Mouse (Mus musculus) hindbrain, postnatal 0 days (tissue): ENCODE measurements around the gene Cdc42ep2. TPM values are rescaled to one million over a fixed set of nuclear protein-coding genes. Genes with fewer than 3 reads are reported as not detected.

ENCODE experiments used
- ATAC-seq: fragments of 200-750 bp; cut with Nextera tagmentation; 2 replicates; pipeline ENCODE4 v1.8.0; 2017; ENCODE audit warnings: mild to moderate bottlenecking, moderate TSS enrichment, moderate library complexity
- DNase-seq: peaks from one replicate; pipeline ENCODE4 v3.0.0-alpha.2; 2015; ENCODE audit warnings: low spot score
- H3K27ac ChIP-seq: fragments of 300-500 bp; sonication (generic); 2 replicates; pipeline ENCODE4 v1.5.1; 2014; ENCODE audit warnings: mild to moderate bottlenecking
- H3K27me3 ChIP-seq: fragments of 300-500 bp; sonication (generic); 2 replicates; pipeline ENCODE4 v1.6.1; 2014; ENCODE audit warnings: low read length, mixed read lengths; ENCODE audit not compliant: insufficient read depth
- H3K36me3 ChIP-seq: fragments of 300-500 bp; sonication (generic); 2 replicates; pipeline ENCODE4 v1.6.1; 2014; ENCODE audit warnings: low read length, mixed read lengths; ENCODE audit not compliant: insufficient read depth
- H3K4me1 ChIP-seq: fragments of 300-500 bp; sonication (generic); 2 replicates; pipeline ENCODE4 v1.6.1; 2014; ENCODE audit warnings: antibody characterized with exemption, low read length, mixed read lengths; ENCODE audit not compliant: insufficient read depth
- H3K4me2 ChIP-seq: fragments of 300-500 bp; sonication (generic); 2 replicates; pipeline ENCODE4 v1.6.1; 2014; ENCODE audit warnings: low read depth, mild to moderate bottlenecking, low read length, moderate library complexity, mixed read lengths
- H3K4me3 ChIP-seq: fragments of 300-500 bp; sonication (generic); 2 replicates; pipeline ENCODE4 v1.5.1; 2014; ENCODE audit warnings: low read length
- H3K9ac ChIP-seq: fragments of 300-500 bp; sonication (generic); replicated peaks from 2 replicates; pipeline ENCODE4 v1.6.1; 2014; ENCODE audit warnings: mild to moderate bottlenecking, low read length, moderate library complexity, mixed read lengths
- H3K9me3 ChIP-seq: fragments of 300-500 bp; sonication (generic); 2 replicates; pipeline ENCODE4 v1.6.1; 2016; ENCODE audit warnings: low read length, mixed read lengths
- CTCF ChIP-seq: IDR thresholded peaks from 2 replicates; pipeline ENCODE4 v1.5.1; 2016; ENCODE audit warnings: antibody characterized with exemption, control low read depth, low read depth
- WGBS: fragments of 180-500 bp; shearing (Covaris S2); extraction: QIAGEN DNeasy Blood & Tissue Kit; methylation state at CpG from one replicate; pipeline ENCODE4 v1.1.7; 2014; 5-methylcytosine and 5-hydroxymethylcytosine counted together
- polyA plus RNA-seq: library from polyadenylated mRNA; unstranded; fragments of >200 nt; fragmentation: Nextera tagmentation; extraction: Ambion mirVana; gene quantifications from 2 replicates; pipeline ENCODE4 v1.2.1, GENCODE M21; 2015
- total RNA-seq: library from RNA; depleted of rRNA; stranded (reverse); fragments of >200 nt; gene quantifications from 2 replicates; pipeline ENCODE4 v1.2.3, GENCODE M21; 2014

Gene Cdc42ep2
- total and polyA plus RNA-seq, 2 experiments from 2014 or later: 18.0 to 28.0 TPM

DNA sequence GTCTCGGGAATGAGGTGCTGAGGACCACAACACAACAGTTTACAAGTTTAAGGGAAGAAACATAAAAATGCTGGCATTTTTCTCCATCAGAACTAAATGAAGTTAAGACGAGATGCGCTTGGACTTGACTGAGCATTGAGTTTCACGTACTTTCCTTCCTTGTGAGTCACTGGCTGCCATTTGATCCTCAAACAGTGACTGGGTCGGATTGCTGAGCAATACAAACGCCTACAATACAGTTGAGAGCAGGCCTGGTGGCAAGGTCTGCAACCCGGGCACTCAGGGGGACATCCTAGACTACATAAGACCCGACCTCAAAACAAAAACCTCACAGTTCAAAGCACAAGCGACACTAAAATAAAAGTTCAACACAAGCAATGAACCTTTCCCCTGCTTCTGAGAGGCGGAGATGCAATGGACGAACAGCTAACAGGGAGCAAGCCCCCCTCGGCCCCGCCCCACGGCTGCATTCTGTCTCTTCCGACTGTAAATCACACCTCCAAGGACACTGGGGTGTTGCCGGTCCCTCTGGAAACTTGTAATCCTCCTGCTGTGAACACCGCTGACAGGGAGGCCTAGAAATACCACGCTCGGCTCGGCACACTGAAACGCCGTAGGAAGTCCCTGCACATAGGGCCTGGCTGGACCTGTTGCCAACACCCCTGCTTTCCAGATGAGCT lies 29.6 kb upstream of the Cdc42ep2 start:
- H3K4me3 ChIP-seq: no peak overlapping the region
- no peak overlapping the region for H3K9ac ChIP-seq
- 89% methylated on average over 22 of the region's 22 CpGs for WGBS
- ATAC-seq (no peak), DNase-seq (no peak)
- H3K27ac ChIP-seq: no peak overlapping the region
- H3K9me3 ChIP-seq: no peaks in the 10 kb centered on the region
- no peak overlapping the region for H3K4me2 ChIP-seq
- TF ChIP-seq CTCF: no peak
- H3K4me1 ChIP-seq: no peaks in the 10 kb centered on the region
- H3K36me3 ChIP-seq: peaks cover 9% of the 10 kb centered on the region; the same call in 1 of the 2 replicates
- no peaks in the 10 kb centered on the region for H3K27me3 ChIP-seq

GRCm38 (mm10) chr19:5953201-5953770 lies 28.7 kb upstream of the Cdc42ep2 start:
- H3K4me2 ChIP-seq: no peak overlapping the region
- peaks cover 9% of the 10 kb centered on the region; the same call in 1 of the 2 replicates for H3K36me3 ChIP-seq
- ATAC-seq (no peak), DNase-seq (no peak)
- H3K4me1 ChIP-seq: no peaks in the 10 kb centered on the region
- H3K9ac ChIP-seq: no peak overlapping the region
- H3K27me3 ChIP-seq: no peaks in the 10 kb centered on the region
- no peak for TF ChIP-seq CTCF
- H3K27ac ChIP-seq: no peak overlapping the region
- no peak overlapping the region for H3K4me3 ChIP-seq
- H3K9me3 ChIP-seq: no peaks in the 10 kb centered on the region
- 93% methylated on average over 19 of the region's 19 CpGs for WGBS

DNA sequence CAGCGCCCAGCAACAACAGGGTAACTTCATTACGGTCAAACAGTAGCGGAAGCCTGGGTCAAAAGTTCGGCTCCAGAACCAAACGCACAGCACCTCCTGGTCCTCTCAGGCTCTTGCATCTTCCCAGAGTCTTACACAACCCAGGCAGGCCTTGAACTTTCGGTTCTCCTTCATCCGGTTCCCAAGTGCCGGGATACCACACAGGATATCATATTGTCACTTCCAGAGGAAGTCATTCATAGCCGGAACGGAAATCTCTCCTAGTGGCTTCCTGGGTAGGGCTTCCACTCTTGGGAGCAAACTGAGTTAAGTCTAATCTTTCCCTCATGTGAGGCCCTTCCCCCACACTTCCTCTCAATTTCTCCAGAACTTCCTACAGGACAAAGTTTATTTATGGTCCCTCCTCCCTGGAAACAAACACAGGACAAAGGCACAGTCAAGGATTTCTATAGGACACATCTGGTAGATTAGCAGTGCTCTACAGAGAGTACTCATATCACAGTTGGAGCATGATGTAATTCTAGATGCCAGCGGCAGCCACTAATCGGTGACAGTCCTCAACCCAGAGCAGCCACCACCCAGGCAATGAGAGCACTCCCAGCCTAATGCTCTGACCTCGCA lies 27.6 kb upstream of the Cdc42ep2 start:
- WGBS: 78% methylated on average over 13 of the region's 13 CpGs
- no peak for ATAC-seq
- Histone ChIP-seq H3K4me3 (no peak overlapping the region), H3K27me3 (no peaks in the 10 kb centered on the region), H3K4me2 (no peak overlapping the region), H3K9ac (no peak overlapping the region), H3K4me1 (no peaks in the 10 kb centered on the region), H3K9me3 (no peaks in the 10 kb centered on the region), H3K36me3 (peaks cover 9% of the 10 kb centered on the region; the same call in 1 of the 2 replicates), H3K27ac (no peak overlapping the region)
- no peak for TF ChIP-seq CTCF
- DNase-seq: no peak

- no peak overlapping the region for H3K9ac ChIP-seq
Measured at GRCm38 (mm10) chr19:5951631-5952030, 27.0 kb upstream of the Cdc42ep2 start.

DNA sequence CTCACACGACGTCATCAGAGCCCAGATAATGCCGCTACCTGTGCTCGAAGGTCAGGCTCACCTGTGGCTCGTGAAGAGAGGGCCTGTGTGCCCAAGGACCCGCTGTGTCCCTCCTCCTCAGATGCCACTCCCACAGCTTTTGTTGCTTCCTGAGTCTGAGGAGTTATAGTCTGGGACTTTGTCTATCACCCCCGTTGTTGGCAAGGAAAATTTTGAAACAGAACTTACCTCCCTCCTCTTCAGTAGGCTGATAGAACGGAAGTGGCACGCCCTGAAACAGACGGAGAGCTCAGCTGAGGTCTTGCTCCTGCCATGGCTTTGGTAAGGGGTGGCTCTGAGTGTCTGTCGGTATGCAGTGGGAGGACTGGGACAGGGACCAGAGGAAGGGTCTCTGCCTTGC lies 25.6 kb upstream of the Cdc42ep2 start:
- Histone ChIP-seq H3K27ac (no peak overlapping the region), H3K4me1 (no peaks in the 10 kb centered on the region), H3K27me3 (no peaks in the 10 kb centered on the region), H3K36me3 (peaks cover 9% of the 10 kb centered on the region; the same call in 1 of the 2 replicates), H3K9me3 (no peaks in the 10 kb centered on the region), H3K9ac (no peak overlapping the region), H3K4me2 (no peak overlapping the region), H3K4me3 (no peak overlapping the region)
- TF ChIP-seq CTCF: no peak
- ATAC-seq (no peak), DNase-seq (no peak)
- WGBS: 96% methylated on average over 11 of the region's 11 CpGs

More at GRCm38 (mm10) chr19:5951631-5952030, 27.0 kb upstream of the Cdc42ep2 start:
- H3K9me3 ChIP-seq: no peaks in the 10 kb centered on the region
- H3K4me3 ChIP-seq: no peak overlapping the region
- no peak overlapping the region for H3K4me2 ChIP-seq
- peaks cover 9% of the 10 kb centered on the region; the same call in 1 of the 2 replicates for H3K36me3 ChIP-seq
- no peaks in the 10 kb centered on the region for H3K27me3 ChIP-seq
- H3K4me1 ChIP-seq: no peaks in the 10 kb centered on the region
- DNase-seq (no peak), ATAC-seq (no peak)
- 89% methylated on average over 16 of the region's 16 CpGs for WGBS
- H3K27ac ChIP-seq: no peak overlapping the region
- TF ChIP-seq CTCF: no peak

DNA sequence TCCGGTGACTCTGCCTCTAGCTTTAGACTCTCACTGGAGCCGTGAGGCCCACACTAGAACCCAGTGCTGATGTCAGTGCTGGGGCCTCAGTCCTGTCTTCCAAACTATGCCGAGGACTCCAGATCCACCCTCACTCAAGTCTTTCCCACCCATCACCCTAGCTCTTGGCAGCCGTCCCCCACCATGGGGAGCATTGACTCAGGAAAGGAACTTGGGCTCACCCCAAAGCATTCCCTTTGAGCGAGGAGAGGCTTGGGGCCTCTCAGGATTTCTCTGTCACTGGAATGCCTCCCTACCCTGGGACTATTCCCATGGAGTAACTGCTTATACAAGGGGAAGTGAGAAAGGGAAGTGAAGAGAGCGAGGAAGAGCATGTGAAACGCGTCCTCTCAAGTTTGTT lies 21.3 kb upstream of the Cdc42ep2 start:
- WGBS: 72% methylated on average over 8 of the region's 8 CpGs
- Histone ChIP-seq H3K9ac (no peak overlapping the region), H3K4me2 (no peak overlapping the region), H3K27ac (no peak overlapping the region; the same call in 1 of the 2 replicates), H3K4me1 (no peaks in the 10 kb centered on the region; the same call in 1 of the 2 replicates), H3K9me3 (no peaks in the 10 kb centered on the region), H3K36me3 (peaks cover 4% of the 10 kb centered on the region; the same call in 1 of the 2 replicates), H3K27me3 (no peaks in the 10 kb centered on the region), H3K4me3 (no peak overlapping the region)
- DNase-seq (no peak), ATAC-seq (no peak)
- no peak for TF ChIP-seq CTCF
